Mouse (Mus musculus): Measurements from ENCODE around the gene S100a3.

The S100a3 gene

DNA sequence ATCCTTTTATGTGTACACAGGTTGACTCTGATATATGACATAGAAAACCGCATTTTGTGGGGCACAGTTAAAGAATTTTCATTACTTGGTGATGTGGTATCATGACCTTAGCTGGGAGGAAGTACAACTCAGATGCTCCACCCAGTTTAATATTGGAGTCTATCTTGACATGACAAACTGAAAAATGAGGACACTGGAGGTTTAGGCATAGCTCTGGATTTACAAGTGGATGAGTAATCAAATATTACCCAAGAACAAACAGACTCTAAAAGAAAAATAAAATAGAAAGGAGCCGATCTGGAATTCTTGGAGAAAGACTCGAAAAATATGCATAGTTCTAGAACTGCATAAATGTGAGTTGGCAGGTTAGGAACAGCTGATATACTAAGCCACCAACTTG lies 14.9 kb downstream of the S100a3 start:
- no peak for DNase-seq

DNA sequence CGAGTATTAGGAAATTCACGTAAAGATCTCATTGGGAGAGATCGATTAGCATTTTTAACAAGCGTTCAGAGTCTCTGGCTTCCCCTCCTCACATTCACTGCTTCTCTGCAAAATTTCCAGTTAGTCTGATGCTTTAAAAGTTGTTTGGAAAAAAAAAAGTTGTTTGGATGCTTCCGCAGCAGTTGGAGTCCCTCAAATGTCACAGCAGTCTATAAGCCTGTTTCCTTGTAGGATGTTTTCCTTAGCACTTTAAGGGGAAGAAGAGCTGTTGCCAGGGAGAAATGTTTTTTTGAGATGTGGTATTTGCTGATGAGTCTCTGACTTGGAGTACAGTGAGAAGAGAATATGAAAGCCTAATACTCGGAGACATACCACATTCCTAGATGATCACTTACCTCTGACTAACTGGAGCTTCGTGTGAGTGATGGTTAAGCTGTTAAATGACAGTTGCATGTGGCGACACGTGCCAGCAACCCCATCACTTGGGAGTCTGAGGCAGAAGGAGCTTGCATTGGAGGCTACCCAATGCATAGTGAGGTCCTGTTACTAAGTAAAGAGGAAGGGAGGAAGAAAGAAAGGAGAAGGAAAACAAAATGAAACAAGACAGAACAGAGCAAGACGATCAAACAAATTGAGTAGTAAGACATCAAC lies 16.1 kb downstream of the S100a3 start:
- DNase-seq: no peak

DNA sequence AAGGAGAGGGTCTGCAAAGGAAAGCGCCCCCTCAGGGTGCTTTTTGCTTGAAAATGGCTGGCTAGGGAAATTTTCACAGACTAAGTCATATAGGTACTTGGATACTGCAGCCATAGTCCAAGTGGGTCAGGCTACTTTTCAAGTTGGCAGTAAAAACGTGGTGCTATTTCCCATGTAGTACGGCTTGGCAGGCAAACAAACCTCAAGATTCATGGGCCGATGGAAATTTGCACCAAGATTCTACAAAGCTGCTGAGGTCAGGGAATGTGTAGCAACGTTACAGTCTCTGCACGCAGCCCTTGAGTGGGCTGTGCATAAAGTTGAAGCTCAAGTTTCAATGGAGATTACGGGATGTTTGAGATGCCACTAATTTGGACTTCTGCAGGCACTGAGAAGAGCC lies 19.1 kb downstream of the S100a3 start:
- DNase-seq: no peak

DNA sequence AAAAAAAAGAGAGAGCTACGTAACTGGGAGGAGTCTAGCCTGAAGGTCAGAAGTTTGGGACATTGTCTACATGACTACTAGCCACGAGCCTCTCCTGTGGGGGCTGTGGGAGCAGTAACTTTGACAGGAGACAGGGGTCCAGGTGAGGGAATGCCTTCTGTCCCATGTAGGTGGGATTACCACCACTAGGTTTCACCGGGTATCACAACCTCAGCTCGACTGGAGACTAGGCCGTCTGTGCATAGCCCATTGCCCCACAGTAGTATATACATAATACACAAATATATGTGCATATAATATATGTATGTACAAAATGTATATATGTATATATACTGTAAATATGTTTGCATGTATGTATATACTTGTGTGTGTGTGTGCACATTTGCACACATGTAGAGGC lies 20.8 kb downstream of the S100a3 start:
- no peak for DNase-seq

DNA sequence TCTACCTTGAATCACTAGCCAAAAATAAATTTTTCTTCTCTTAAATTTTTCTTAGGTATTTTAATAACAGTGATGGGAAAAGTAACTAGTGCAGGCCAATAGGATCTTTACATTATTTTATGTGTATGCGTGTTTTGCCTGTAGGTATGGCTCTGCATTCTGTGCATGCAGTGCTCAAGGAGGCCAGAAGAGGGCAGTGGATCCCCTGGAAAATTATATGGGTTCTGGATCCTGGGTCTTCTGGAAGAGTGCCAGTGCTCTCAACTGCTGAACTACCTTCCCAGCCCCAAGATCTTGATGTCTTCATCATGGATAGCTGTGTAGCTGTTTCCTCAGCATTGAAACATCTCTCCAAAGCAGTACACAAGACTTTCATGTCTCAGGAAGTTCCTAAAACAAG lies 21.8 kb downstream of the S100a3 start:
- no peak for DNase-seq

DNA sequence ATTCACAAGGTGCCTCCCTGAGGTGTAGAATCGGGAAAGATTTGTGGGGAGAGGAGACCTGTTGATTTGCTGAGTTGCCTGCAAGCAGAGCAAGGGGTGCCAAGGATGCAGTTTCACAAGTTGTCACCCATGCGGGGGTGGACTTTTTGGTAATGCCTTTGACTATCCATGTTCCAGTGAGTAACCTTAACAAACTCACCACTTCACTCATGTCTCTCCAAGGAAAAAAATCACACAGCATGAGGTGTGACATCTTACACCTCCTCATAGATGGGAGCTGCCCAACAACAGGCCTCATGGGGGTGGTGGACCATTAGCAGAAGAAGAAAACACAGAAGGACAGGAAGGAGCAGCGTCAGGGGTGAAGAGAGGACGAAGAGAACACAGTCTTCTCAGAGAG lies 22.2 kb downstream of the S100a3 start:
- no peak for DNase-seq

DNA sequence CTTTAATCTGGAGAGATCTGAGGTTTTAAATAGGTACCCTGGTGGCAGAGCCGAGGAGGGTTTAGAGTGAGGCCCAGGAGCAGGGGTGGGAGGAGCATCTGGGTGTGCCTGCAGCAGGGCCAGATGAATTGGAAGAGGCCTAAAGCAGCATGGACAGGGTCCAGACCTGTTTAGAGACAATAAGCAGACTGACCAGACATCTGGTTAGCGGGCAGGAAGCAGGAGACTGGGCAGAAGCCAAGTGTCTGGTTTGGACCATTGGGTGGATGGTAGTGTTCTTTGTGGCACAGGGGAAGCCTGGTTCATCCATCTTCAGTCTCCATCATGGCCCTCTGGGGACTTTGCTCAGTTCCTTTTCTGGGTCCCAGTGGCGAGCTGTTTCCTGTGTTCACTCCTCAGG lies 23.5 kb downstream of the S100a3 start:
- DNase-seq: no peak

DNA sequence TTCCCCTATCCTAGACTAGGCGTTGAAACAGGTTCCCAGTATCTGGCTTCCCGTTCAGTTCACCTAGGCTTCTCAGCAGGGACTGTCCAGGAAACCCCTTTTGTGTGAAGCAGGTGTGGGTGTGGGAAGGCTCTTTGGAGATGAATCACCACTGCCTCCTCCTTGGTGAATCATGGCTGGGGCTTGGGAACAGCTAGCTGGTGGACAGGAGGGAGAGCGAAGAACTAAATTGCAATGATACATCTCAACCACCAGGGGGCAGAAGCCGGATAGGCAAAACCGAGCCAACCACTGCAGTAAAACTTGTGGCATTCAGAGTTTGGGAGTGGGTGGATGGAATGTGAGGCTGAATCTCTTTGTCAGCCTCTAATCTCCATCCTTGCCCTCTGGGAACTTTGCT lies 25.2 kb downstream of the S100a3 start:
- DNase-seq: peak; percentile 29

DNA sequence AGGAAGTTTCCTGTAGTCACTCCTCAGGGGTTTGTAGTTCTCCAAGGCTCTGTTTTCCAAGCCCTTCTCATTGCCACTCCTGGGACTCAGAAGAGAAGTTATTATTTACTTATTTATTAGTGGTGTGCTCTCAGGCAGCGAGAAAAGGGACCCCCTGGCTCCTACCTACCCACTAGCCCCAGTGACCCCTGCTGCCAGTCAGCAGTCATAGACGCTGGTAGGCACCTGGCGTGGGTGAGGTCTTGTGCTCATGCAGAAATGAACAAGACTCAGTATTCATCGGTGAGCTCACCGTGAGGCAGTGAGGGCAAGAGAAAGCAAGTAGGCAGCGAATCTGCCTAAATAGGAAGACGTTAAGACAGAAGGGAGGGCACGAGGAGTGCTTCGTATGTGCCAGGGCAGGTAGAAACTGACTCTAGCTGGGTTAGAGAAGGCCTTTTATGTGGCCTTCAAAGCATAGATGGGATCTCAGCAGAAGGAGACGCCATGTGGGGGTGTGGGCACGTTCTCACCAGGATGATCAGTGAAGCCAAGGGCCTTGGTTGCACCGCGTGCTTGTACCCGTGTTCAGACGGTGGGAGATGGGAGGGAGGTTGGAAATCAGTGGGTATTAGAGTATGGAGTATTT lies 25.8 kb downstream of the S100a3 start:
- DNase-seq: no peak

DNA sequence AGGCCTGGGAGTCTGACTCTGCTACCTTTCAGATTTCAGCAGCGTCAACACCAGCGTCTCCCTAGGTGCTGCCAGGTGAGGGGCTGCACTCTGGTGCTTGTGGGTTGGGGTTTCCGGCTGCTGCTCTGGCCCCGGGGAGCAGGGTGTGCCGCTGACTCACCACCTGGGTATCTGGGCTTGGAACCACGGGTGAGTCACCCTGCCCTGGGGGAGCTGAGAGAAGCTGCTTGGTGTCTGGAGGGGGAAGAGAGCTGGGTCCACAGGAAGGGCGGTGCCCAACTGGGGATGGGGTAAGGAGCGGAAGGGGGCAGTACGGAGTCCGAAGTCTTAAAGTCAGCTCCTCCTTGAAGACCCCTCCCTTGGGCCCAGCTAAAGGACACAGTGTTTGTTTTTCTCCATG lies 26.5 kb downstream of the S100a3 start:
- no peak for DNase-seq

DNA sequence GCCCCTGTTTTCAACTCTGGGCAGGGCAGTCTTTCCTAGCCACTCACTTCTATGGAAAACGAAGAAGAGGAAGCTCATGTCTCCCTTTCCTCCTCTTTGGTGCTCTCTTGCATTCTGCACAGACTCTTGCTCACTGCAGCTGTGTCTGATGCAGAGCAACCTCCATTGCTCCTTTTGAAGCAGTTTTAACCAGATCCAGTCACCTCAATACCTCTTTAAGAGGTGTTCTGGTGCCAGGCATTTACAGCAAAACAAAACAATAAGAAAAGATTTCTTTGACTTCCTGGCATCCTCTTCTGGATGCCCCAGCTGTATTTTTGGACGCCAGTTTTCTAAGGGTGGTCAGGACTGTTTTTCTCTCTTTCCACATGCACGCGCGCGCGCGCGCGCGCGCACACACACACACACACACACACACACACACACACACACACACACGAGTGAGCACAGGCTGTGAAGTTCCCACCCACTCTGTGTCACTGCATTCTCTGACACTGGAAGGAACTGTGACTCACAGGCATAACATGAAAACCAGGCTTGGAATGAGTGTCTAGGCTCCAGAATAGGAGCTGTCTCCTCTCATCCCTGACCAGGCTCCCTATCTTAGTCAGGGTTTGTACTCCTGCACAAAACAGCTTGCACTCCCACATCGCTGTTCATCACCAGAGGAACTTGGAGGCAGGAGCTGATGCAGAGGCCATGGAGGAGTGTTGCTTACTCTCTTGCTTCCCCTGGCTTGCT lies 27.2 kb downstream of the S100a3 start:
- DNase-seq: no peak

DNA sequence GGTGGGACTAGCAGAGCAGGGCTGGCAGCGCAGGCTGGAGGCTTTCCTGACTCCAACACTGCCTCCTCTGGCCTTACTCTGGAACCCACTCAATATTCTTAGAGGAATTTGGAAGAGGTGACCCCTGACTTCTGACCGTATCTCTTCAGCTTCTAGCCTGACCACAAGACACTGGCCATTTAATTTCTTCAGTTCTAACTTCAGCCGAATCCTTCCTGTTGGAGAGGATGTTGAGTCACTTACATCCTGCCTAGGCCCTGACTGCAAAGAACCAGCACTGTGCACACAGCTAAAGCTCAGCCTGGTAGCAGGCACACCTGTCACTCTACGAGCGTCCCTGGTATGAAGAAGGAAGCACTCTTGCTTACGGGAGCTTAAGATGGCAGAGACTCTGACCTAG lies 29.0 kb downstream of the S100a3 start:
- DNase-seq: no peak

DNA sequence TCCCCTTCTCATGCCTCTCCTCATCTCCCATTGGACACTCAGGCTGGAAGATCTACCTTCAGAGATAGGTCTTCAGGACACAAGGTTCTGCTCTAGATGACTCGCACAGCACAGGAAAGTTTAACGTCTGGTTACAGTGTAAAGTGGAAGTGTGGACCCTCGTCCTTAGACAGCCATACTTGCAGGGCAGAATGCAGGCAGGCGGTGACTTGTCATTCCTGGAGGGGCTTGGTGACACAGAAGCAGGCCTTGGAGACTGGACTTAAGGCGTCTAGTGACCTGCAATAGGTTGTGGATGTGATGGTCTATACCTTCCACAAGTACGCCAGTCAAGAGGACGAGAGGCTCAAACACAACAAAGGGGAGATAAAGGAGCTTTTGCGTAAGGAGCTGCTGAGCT lies 29.6 kb downstream of the S100a3 start, which contains the start of gene S100a2:
S100a2 (plus strand) TSS at position 301 of the 400 bp plus-strand sequence.
- DNase-seq: no peak

DNA sequence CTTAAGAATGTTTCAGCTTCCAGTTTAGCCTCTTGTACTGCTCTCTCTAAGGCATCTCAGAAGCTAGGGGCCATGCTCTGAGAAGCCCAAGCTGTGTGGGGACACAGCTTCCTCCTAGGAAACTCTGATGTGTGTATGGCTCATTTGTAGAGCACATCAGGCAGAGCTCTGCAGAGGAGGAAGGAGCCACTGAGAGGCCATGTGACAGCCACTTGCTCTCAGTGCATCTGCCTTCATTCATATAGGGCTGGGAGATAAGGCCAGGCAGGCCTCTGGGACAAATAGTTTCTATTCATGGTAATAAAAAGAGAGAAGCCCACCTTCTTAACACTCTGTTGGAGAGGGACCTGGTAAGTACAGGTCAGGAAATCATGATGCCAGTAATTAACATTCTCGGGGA lies 34.1 kb downstream of the S100a3 start:
- DNase-seq: no peak

DNA sequence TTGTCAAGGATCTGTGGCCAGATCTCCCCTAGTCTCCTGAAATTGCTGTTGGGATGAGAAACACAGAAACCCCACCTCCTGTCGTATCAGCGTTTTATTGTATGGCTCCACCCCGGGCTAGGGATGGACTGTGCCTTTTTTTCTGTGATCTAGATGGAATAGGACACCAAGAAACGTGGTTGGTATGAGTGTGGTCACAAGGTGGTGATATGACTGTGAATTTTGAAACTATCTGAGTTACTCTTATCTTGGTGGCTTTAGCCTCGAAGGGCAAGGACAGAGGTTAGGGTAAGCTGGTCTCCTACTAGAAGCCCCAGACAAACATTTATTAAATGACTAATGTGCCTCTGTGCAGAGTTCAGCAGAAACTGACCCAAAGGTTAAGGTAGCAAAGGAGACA lies 35.2 kb downstream of the S100a3 start:
- no peak for DNase-seq

DNA sequence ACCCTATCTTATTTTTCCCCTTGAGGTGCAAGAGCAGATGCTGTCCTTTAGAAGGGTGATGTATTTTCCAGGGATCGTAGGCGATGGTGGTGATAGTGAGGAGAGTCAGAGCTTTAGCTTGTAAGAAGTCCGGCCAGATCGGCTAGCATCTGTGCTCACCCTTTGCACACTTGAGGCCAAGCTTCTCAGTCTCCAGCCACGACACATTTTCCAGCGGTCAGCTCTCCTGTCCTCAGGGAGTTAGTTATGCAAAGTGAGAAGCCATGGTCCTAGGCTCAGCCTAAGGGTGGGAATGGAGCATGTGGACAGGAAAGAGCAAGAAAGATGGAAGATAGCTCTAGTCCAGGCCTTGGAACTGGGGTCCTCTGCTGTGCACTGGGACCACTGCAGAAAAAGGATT lies 36.4 kb downstream of the S100a3 start:
- no peak for DNase-seq

DNA sequence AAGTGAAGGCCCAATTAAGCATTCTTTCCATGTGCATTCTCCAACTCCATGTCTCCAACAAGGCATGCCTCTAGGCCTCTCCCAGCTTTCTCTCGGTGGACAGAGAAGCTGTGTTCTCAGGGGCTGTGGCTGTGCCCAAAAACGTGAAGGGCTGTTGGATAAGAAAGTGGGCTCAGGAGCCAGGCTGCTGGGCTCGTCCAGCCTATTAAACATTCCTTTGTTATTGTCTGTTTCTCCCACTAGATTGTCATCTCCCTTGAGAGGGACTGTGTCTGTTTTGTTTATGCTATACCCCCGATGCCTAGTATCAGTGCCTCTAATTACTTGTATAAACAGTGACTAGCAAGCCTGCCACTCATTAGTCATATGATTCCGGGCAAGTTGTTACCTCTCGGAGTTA lies 37.4 kb downstream of the S100a3 start:
- no peak for DNase-seq

DNA sequence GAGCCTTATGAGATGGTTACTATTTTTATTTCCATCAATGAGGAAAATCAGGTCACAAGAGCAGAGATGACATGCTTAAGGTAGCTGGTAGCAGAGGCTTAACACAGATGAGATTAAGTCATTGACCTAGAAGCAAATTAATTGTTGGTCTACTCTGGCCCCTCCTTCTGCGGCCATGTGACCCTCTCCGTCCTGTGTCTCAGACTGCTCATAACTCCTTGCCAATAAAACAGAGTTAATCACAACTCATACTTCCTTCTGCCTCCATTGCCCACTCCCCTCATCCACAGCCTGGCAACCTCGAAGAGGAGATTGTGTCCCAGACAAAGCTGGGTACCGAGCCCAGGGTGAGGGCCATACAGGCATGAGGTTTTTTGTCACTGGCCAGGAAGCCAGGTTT lies 37.8 kb downstream of the S100a3 start:
- DNase-seq: no peak

DNA sequence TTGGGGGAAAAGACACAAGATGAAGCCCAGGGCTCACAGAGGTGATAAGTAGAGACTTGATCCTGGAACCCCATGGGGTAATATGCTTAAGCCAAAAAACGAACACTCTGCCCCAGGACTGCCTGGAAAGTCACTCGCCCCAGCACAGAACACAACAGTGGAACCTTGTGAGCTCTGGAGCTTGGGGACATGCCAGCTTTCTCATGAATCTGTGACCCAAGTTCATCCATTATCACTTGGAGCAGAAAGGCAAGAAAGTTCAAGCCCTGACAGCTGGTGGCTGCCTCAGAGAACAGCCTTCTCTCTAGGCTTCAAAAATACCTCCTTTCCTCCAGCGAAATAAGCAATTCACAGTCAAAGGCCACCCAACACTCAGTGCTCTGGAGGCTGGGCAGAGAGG lies 39.0 kb downstream of the S100a3 start:
- DNase-seq: no peak

DNA sequence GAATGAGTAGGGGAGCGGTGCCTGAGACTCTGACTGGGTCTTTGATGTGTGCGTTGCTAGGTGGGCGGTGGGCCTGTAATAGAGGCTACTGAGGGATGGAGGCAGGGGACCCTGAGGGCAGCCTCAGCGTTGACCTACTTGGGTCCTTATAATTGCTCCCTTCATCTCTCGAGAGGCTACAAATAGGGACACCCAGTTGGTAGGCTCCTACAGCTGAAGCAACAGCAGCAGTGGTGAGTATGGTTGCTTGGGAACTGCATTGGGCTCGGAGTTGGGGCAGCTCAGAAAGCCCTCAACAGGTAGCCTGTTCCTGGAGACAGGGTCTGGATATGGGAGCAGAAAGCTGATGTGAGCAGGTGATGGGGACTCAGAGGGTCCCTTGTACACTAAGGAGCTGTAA lies 39.7 kb downstream of the S100a3 start:
- no peak for DNase-seq

DNA sequence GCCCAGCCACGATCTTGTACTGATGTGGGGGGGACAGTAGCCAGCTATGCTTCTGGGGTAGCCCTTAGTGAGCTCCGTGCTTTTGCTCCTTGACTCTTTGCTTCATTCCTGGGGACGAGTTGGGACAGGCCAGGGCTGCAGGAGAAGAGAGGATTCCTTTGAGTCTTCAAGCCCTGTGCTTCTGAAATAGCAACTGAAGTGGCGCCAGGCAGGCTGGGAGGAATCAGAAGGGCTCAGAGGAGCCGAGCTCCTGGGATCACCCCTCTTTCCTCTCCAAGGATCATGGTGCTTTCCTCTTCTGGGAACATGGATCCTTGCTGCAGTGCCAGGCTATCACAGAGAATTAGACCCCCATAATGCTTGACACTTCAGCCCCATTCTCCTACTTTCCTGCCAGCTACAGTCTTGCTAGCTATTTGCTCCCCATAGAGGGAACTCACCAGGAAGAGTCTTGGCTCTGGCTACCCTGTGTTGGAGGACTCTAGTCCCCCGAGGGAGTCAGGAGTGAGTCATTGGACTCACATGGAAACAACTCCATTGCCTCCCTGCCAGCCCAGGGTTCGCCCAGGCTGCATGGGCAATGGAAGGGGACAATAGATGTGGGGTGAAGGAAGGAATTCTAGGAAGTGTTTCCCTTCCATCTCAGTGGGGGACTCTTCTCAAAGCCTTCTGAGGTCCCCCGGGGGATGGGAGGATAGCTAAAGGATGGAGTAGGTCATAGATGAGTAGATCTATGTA lies 40.2 kb downstream of the S100a3 start:
- DNase-seq: no peak

DNA sequence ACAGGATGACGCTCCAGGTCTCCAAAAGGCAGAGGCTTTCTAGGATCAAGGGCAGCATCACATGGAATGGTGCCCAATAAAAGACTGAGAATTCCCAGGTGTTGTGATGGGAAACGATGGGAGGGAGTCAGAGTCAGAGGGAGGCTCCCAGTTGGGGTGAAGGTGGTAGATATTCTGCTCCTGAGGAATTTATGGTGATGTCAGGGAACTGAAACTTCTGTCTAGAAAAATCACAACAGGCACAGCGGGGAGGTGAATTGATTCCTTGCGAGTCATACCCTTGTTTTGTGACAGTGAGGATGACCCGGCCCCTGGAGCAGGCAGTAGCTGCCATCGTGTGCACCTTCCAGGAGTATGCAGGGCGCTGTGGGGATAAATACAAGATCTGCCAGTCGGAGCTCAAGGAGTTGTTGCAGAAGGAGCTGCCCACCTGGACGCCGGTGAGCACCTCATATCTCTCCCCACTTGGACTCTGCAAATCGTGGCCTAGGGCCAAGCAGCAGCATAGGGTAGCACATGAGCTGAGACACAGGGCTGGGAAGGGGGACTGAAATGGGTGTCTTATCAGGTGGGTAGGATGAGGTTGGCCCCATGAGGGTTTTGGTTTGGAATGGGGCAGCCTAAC lies 41.2 kb downstream of the S100a3 start, which contains the start of gene Gm42674:
Gm42674 (plus strand) TSS at position 419 of the 625 bp plus-strand sequence.
- DNase-seq: no peak

DNA sequence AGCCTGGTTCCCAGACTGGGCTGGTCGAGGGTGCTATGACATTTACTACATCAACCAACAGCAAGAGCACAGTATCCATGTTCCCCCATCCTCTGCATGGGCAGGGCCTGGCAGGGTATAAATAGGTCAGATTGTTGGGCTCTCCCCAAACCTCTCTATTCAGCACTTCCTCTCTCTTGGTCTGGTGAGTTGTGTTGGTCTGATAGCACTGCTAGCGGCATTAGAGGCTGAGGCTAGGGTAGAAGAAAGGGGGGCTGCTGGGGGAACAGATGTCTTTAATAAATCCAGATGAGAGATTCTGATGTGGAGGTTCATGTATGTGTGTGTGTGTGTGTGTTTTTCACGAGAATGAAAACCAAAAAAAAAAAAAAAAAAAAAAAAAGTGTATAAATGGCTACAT lies 43.2 kb downstream of the S100a3 start, which contains the start of gene S100a4:
S100a4 (plus strand) TSS at position 149 of the 400 bp plus-strand sequence.
- no peak for DNase-seq

All from cerebellum, adult 9-10 months (tissue).